Mouse (Mus musculus) liver, embryonic 11.5 days (tissue): ENCODE results near the gene 4930518I15Rik. TPM values are rescaled to one million over a fixed set of nuclear protein-coding genes. Genes with fewer than 3 reads are reported as not detected.

Experiments used
- ATAC-seq: fragments of 200-750 bp; cut with Nextera tagmentation; replicated peaks from 2 replicates; pipeline ENCODE4 v1.8.0; 2017; ENCODE audit warnings: moderate number of reproducible peaks, mild to moderate bottlenecking, moderate TSS enrichment, moderate library complexity; ENCODE audit not compliant: low FRiP score
- DNase-seq: peaks from one replicate; pipeline ENCODE4 v3.0.0-alpha.2; 2017; ENCODE audit warnings: low spot score
- H3K27ac ChIP-seq: fragments of 300-500 bp; sonication (generic); 2 replicates; pipeline ENCODE4 v1.5.1; 2014; ENCODE audit warnings: mild to moderate bottlenecking, low read depth, low read length, control low read depth
- H3K27me3 ChIP-seq: fragments of 300-500 bp; sonication (generic); replicated peaks from 2 replicates; pipeline ENCODE4 v1.6.1; 2014; ENCODE audit warnings: low read length, mixed read lengths; ENCODE audit not compliant: control insufficient read depth, insufficient read depth
- H3K36me3 ChIP-seq: fragments of 300-500 bp; sonication (generic); 2 replicates; pipeline ENCODE4 v1.6.1; 2014; ENCODE audit warnings: mild to moderate bottlenecking, low read length, moderate library complexity, mixed read lengths; ENCODE audit not compliant: control insufficient read depth, insufficient read depth
- H3K4me1 ChIP-seq: fragments of 300-500 bp; sonication (generic); replicated peaks from 2 replicates; pipeline ENCODE4 v1.6.1; 2014; ENCODE audit warnings: low read length, mixed read lengths; ENCODE audit not compliant: control insufficient read depth, insufficient read depth
- H3K4me2 ChIP-seq: fragments of 300-500 bp; sonication (generic); 2 replicates; pipeline ENCODE4 v1.6.1; 2014; ENCODE audit warnings: mild to moderate bottlenecking, control low read depth, moderate library complexity
- H3K4me3 ChIP-seq: fragments of 300-500 bp; sonication (generic); 2 replicates; pipeline ENCODE4 v1.5.1; 2014; ENCODE audit warnings: low read depth, low read length, control low read depth
- H3K9ac ChIP-seq: fragments of 300-500 bp; sonication (generic); 2 replicates; pipeline ENCODE4 v1.6.1; 2014; ENCODE audit warnings: low read depth, low read length, control low read depth
- H3K9me3 ChIP-seq: fragments of 300-500 bp; sonication (generic); 2 replicates; pipeline ENCODE4 v1.6.1; 2016; ENCODE audit warnings: low read length, inconsistent platforms, mixed read lengths; ENCODE audit not compliant: control insufficient read depth
- WGBS: fragments of 180-500 bp; shearing (Covaris S2); extraction: QIAGEN DNeasy Blood & Tissue Kit; methylation state at CpG from one replicate; pipeline ENCODE4 v1.1.7; 2014; 5-methylcytosine and 5-hydroxymethylcytosine counted together
- polyA plus RNA-seq: library from polyadenylated mRNA; unstranded; fragments of >200 nt; fragmentation: Nextera tagmentation; extraction: Ambion mirVana; gene quantifications from 2 replicates; pipeline ENCODE4 v1.2.1, GENCODE M21; 2014

Gene 4930518I15Rik
- polyA plus RNA-seq, 1 experiment from 2014 or later = 5.1 TPM

- Histone ChIP-seq H3K4me1 (0 out of 2 replicates have a peak, but pooled peaks cover 2% of the 10 kb centered on the region), H3K27me3 (no peaks in the 10 kb centered on the region), H3K9ac (no peak overlapping the region), H3K27ac (no peak overlapping the region), H3K36me3 (no peaks in the 10 kb centered on the region), H3K9me3 (no peaks in the 10 kb centered on the region), H3K4me2 (no peak overlapping the region), H3K4me3 (no peak overlapping the region)
- DNase-seq = no peak
- no peak for ATAC-seq
- WGBS = 69% methylated on average over 6 of the region's 6 CpGs
Measured at GRCm38 (mm10) chr2:156806886-156807285, 50.9 kb downstream of the 4930518I15Rik start.

Other genes starting within 250 kb of the 4930518I15Rik start
- 46.9 and 50.0 TPM in 2 replicates for gene Dlgap4, start 244.2 kb downstream of the 4930518I15Rik start, polyA plus RNA-seq
- 98.9 and 115 TPM in 2 replicates for gene Myl9, start 82.5 kb downstream of the 4930518I15Rik start, polyA plus RNA-seq
- gene Tgif2, start 17.9 kb downstream of the 4930518I15Rik start, polyA plus RNA-seq = 33.3 and 40.0 TPM in 2 replicates
- 247 and 278 TPM in 2 replicates for gene Rab5if, start 5.2 kb upstream of the 4930518I15Rik start, polyA plus RNA-seq
- gene Sla2, start 29.2 kb upstream of the 4930518I15Rik start, polyA plus RNA-seq = 11.6 and 11.9 TPM in 2 replicates
- 58.9 and 68.3 TPM in 2 replicates for gene Ndrg3, start 134.1 kb upstream of the 4930518I15Rik start, polyA plus RNA-seq
- gene Dsn1, start 149.2 kb upstream of the 4930518I15Rik start, polyA plus RNA-seq = 45.0 and 45.7 TPM in 2 replicates
- 4.0 and 5.3 TPM in 2 replicates for gene Soga1, start 221.3 kb upstream of the 4930518I15Rik start, polyA plus RNA-seq
- gene Tldc2, start 229.1 kb upstream of the 4930518I15Rik start, polyA plus RNA-seq = not detected in 2 replicates